Mouse (Mus musculus) bone marrow, adult 2 months (tissue): ENCODE results near the gene Tbc1d30.

Experiments
- CTCF ChIP-seq: fragments of 200-500 bp; IDR thresholded peaks from 2 replicates; pipeline ENCODE4 v1.5.1; 2011; ENCODE audit warnings: low read length, control low read depth; ENCODE audit not compliant: control insufficient read depth, insufficient read depth
- POLR2A ChIP-seq: fragments of 200-500 bp; IDR thresholded peaks from 2 replicates; pipeline ENCODE4 v1.6.1; 2011; ENCODE audit warnings: low read depth, mild to moderate bottlenecking, control low read depth, low read length, borderline replicate concordance; ENCODE audit not compliant: control insufficient read depth

GRCm38 (mm10) chr10:121280943-121281342, 70.1 kb downstream of the Tbc1d30 start:
- TF ChIP-seq POLR2A (no peak), CTCF (no peak)
